Mouse (Mus musculus): Measurements from ENCODE around the gene Xrn2. TPM values are rescaled to one million over a fixed set of nuclear protein-coding genes. Genes with fewer than 3 reads are reported as not detected.

Gene Xrn2
- polyA plus RNA-seq, 1 experiment, result 46.2 TPM

DNA sequence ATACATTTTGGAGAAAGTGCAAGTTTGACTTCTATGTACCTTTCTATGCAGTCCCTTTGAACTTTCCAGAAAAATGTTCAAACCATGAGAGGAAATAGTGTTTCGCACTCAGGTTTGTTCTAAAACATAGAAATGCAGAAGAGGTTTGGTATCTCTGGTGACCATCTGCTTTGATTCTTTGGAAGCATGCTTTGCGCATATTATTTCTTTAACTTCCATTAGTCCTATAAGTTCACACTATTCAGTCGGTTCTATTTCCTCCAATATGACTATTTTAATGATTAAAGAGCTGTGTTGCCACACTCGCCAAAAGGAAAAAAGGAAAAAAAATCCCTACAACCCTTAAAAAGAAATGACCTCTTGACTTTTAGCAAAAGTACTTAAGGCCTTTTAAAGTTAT lies 69.6 kb downstream of the Xrn2 start:
- H3K27me3 ChIP-seq (ENCODE audit: control insufficient read depth, insufficient read depth, insufficient read length), result no peaks in the 10 kb centered on the region

DNA sequence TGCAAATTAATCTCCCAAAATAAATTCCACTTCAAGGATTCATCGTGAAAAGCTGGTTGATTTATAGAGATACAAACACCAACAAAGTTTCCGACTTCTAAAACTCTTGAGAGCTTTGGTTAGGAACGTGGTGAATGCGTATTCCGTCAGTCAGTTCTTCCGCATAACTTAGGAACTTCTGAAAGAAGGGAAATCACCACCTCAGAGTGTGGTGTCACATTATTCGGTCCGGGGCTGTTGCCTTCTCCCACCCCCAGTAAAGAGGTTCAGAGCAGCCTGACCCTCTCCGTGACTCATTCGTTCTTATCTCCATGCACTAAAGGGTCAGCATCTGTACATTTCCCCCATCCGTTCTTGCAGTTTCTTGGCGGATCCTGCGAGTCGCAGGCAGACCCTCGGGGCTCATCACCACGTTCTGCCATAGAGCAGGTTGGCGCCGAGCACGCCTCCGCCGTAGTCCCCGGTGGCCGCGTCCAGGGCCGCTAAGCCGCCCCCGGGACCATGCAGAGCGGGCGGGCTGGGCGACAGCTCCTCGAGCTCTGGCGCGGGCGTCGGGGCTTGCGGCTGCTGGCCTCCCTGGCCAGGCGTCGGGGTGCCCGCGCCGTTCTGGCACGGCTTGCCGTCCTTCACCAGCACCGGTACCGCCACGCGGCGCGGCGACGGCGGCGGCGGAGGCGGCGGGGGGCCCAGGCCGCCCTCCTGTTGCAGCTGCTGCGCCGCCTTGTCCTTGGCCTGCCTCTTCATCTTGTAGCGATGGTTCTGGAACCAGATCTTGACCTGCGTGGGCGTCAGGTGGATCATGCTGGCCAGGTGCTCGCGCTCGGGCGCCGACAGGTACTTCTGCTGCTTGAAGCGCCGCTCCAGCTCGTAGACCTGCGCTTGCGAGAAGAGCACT lies 70.9 kb downstream of the Xrn2 start:
- H3K4me3 ChIP-seq (ENCODE audit: insufficient read depth, poor library complexity, severe bottlenecking), result no peak overlapping the region
- no peaks in the 10 kb centered on the region for H3K27me3 ChIP-seq (ENCODE audit: control insufficient read depth, insufficient read depth, insufficient read length)
- H3K36me3 ChIP-seq (ENCODE audit: control insufficient read depth, insufficient read depth), result peaks cover 3% of the 10 kb centered on the region
- no peak overlapping the region for H3ac ChIP-seq (ENCODE audit: control insufficient read depth, insufficient read length, low read depth)
- no peak for TF ChIP-seq CTCF (IDR thresholded peaks at IDR 0.05; ENCODE audit: control insufficient read depth, insufficient read depth, insufficient read length)
- TF ChIP-seq CEBPB (IDR thresholded peaks at IDR 0.05; ENCODE audit: low read depth), result no peak
- no peak for TF ChIP-seq MAX (IDR thresholded peaks at IDR 0.05)
- TF ChIP-seq MYOD1 (IDR thresholded peaks at IDR 0.05; ENCODE audit: control insufficient read depth, insufficient read length, low read depth), result no peak
- TF ChIP-seq MYOG (IDR thresholded peaks at IDR 0.05; ENCODE audit: control insufficient read depth, extremely low read depth, insufficient read length), result no peak
- TF ChIP-seq USF1 (IDR thresholded peaks at IDR 0.05; ENCODE audit: low read depth), result no peak
- no peak for TF ChIP-seq FOSL1 (IDR thresholded peaks at IDR 0.05; ENCODE audit: insufficient read depth, low read length, poor library complexity, severe bottlenecking)
- H3K79me2 ChIP-seq (ENCODE audit: control insufficient read depth, insufficient read depth), result no peaks in the 10 kb centered on the region
- H3K79me3 ChIP-seq (ENCODE audit: low read depth), result no peaks in the 10 kb centered on the region

More for the DNA sequence above, 69.6 kb downstream of the Xrn2 start:
- Histone ChIP-seq H3ac (ENCODE audit: control insufficient read depth, insufficient read length, low read depth) (no peak overlapping the region), H3K4me3 (ENCODE audit: insufficient read depth, poor library complexity, severe bottlenecking) (no peak overlapping the region), H3K79me3 (ENCODE audit: low read depth) (no peaks in the 10 kb centered on the region), H3K79me2 (ENCODE audit: control insufficient read depth, insufficient read depth) (no peaks in the 10 kb centered on the region), H3K36me3 (ENCODE audit: control insufficient read depth, insufficient read depth) (peaks cover 17% of the 10 kb centered on the region)
- TF ChIP-seq MAX (IDR thresholded peaks at IDR 0.05), result no peak
- TF ChIP-seq FOSL1 (IDR thresholded peaks at IDR 0.05; ENCODE audit: insufficient read depth, low read length, poor library complexity, severe bottlenecking), result no peak
- TF ChIP-seq CEBPB (IDR thresholded peaks at IDR 0.05; ENCODE audit: low read depth), result no peak
- no peak for TF ChIP-seq MYOD1 (IDR thresholded peaks at IDR 0.05; ENCODE audit: control insufficient read depth, insufficient read length, low read depth)
- TF ChIP-seq USF1 (IDR thresholded peaks at IDR 0.05; ENCODE audit: low read depth), result no peak
- TF ChIP-seq MYOG (IDR thresholded peaks at IDR 0.05; ENCODE audit: control insufficient read depth, extremely low read depth, insufficient read length), result no peak
- TF ChIP-seq CTCF (IDR thresholded peaks at IDR 0.05; ENCODE audit: control insufficient read depth, insufficient read depth, insufficient read length), result no peak

DNA sequence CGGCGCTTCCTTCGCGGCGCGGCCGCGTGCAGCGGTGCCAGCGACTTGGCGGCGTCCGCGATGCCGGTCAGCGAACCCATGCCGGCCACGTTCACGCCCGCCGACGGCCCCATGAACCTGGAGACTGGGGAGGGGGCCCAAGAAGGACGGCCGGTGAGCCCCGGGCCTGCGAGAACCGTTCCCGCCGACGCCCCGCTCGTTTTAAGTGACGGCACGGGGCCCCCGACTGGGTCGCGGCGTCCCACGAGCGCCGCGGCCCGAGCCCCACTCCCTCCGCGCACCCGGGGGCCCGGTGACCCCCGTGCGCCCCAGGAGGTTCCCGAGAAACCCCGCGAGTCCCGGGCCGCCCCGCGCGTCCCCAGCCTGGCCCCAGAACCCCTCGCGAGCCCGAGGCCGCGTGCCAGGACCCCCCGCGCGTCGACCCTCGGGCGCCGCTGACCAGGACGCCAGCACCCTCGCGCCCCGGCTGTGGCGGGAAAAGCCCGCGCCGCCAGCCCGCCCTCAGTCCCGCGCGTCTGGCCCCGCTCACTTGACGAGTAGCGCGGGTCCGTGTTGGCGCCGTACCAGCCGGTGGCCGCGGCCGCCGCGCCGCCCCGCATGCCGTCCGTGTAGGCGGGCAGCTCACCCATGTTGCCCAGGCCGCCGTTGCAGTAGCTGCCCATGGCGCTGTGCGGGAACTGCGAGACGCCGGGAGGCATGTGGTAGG lies 71.7 kb downstream of the Xrn2 start:
- no peaks in the 10 kb centered on the region for H3K27me3 ChIP-seq (ENCODE audit: control insufficient read depth, insufficient read depth, insufficient read length)
- H3ac ChIP-seq (ENCODE audit: control insufficient read depth, insufficient read length, low read depth), result no peak overlapping the region
- no peaks in the 10 kb centered on the region for H3K79me3 ChIP-seq (ENCODE audit: low read depth)
- TF ChIP-seq MYOD1 (IDR thresholded peaks at IDR 0.05; ENCODE audit: control insufficient read depth, insufficient read length, low read depth) (no peak), CEBPB (IDR thresholded peaks at IDR 0.05; ENCODE audit: low read depth) (no peak), CTCF (IDR thresholded peaks at IDR 0.05; ENCODE audit: control insufficient read depth, insufficient read depth, insufficient read length) (no peak), FOSL1 (IDR thresholded peaks at IDR 0.05; ENCODE audit: insufficient read depth, low read length, poor library complexity, severe bottlenecking) (no peak), USF1 (IDR thresholded peaks at IDR 0.05; ENCODE audit: low read depth) (no peak), MYOG (IDR thresholded peaks at IDR 0.05; ENCODE audit: control insufficient read depth, extremely low read depth, insufficient read length) (no peak), MAX (IDR thresholded peaks at IDR 0.05) (no peak)
- H3K4me3 ChIP-seq (ENCODE audit: insufficient read depth, poor library complexity, severe bottlenecking), result no peak overlapping the region
- H3K36me3 ChIP-seq (ENCODE audit: control insufficient read depth, insufficient read depth), result no peaks in the 10 kb centered on the region
- H3K79me2 ChIP-seq (ENCODE audit: control insufficient read depth, insufficient read depth), result no peaks in the 10 kb centered on the region

DNA sequence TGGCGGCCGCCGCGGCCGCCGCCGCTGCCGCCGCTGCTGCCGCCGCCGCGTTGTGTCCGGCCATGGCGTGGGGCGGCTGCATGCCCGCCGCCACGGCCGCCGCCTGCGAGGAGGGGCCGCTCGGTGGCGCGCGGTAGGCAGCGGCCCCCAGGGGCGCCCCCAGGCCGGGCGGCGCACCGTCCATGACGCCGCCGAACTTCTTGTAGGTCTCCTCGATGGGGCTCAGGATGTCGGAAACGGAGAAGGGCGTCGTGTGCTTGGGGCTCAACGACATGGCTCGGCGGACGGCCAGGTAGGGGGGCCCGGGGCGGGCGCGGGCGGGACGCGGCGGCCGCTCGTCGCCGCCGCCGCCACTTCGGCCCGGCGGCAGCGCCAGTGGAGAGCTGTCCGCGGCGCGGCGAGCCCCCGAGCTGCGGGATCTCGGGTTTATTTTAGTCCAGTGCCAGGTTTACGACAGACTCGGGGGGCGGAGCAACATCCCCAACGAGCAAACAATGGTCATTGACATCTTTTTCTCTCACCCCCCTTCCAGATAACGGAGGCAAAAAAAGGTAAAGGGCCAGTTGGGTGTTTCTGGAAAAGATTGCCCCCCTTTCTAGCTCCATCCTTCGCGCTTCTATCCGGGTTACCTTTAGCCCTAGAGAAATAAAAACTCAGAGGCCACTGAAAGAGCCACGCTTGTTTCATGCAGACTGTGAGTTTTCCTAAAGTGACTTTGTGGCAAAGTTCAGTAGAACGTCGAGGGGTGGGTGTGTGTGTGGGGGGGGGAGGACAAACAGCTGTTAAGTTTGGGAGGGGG lies 72.5 kb downstream of the Xrn2 start, which contains the start of gene Nkx2-4:
Gene Nkx2-4 (minus strand): TSS at position 374 of the 799 bp plus-strand sequence.
- Histone ChIP-seq H3K4me3 (ENCODE audit: insufficient read depth, poor library complexity, severe bottlenecking) (no peak within 1 kb of the TSS), H3K36me3 (ENCODE audit: control insufficient read depth, insufficient read depth) (no peaks in the 10 kb centered on the region), H3K79me2 (ENCODE audit: control insufficient read depth, insufficient read depth) (no peaks in the 10 kb centered on the region), H3ac (ENCODE audit: control insufficient read depth, insufficient read length, low read depth) (no peak within 1 kb of the TSS), H3K27me3 (ENCODE audit: control insufficient read depth, insufficient read depth, insufficient read length) (no peaks in the 10 kb centered on the region), H3K79me3 (ENCODE audit: low read depth) (no peaks in the 10 kb centered on the region)
- no peak for TF ChIP-seq MYOD1 (IDR thresholded peaks at IDR 0.05; ENCODE audit: control insufficient read depth, insufficient read length, low read depth)
- TF ChIP-seq MAX (IDR thresholded peaks at IDR 0.05), result no peak
- no peak for TF ChIP-seq USF1 (IDR thresholded peaks at IDR 0.05; ENCODE audit: low read depth)
- TF ChIP-seq CTCF (IDR thresholded peaks at IDR 0.05; ENCODE audit: control insufficient read depth, insufficient read depth, insufficient read length), result no peak
- TF ChIP-seq CEBPB (IDR thresholded peaks at IDR 0.05; ENCODE audit: low read depth), result no peak
- TF ChIP-seq FOSL1 (IDR thresholded peaks at IDR 0.05; ENCODE audit: insufficient read depth, low read length, poor library complexity, severe bottlenecking), result no peak
- no peak for TF ChIP-seq MYOG (IDR thresholded peaks at IDR 0.05; ENCODE audit: control insufficient read depth, extremely low read depth, insufficient read length)

DNA sequence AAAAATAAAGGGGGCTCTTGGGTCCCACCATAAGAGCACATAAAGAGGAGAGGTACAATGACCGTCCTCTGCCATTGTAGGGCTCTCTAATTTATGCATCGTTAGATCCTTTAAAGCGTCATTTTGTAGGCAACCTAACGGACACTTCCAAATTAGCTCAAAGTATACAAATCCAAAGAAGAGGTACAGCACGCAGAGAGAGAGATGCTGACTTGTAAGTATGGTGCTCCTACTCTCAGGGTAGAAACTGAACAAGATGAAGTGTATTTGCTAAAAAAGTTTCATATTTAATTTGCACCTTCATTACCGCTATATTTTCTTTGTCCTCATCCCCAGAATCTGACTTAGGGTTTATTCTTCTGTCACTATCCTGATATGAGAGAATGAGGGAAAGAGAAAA lies 73.1 kb downstream of the Xrn2 start:
- H3K27me3 ChIP-seq (ENCODE audit: control insufficient read depth, insufficient read depth, insufficient read length), result no peaks in the 10 kb centered on the region

More for the DNA sequence above, 73.1 kb downstream of the Xrn2 start:
- Histone ChIP-seq H3K4me3 (ENCODE audit: insufficient read depth, poor library complexity, severe bottlenecking) (no peak overlapping the region), H3K79me3 (ENCODE audit: low read depth) (no peaks in the 10 kb centered on the region), H3K36me3 (ENCODE audit: control insufficient read depth, insufficient read depth) (no peaks in the 10 kb centered on the region), H3K79me2 (ENCODE audit: control insufficient read depth, insufficient read depth) (no peaks in the 10 kb centered on the region), H3ac (ENCODE audit: control insufficient read depth, insufficient read length, low read depth) (no peak overlapping the region)
- TF ChIP-seq FOSL1 (IDR thresholded peaks at IDR 0.05; ENCODE audit: insufficient read depth, low read length, poor library complexity, severe bottlenecking), result no peak
- TF ChIP-seq MYOD1 (IDR thresholded peaks at IDR 0.05; ENCODE audit: control insufficient read depth, insufficient read length, low read depth), result no peak
- TF ChIP-seq MYOG (IDR thresholded peaks at IDR 0.05; ENCODE audit: control insufficient read depth, extremely low read depth, insufficient read length), result no peak
- no peak for TF ChIP-seq MAX (IDR thresholded peaks at IDR 0.05)
- TF ChIP-seq CTCF (IDR thresholded peaks at IDR 0.05; ENCODE audit: control insufficient read depth, insufficient read depth, insufficient read length), result no peak
